Mouse (Mus musculus): Measurements from ENCODE around the gene Fcna.

The Fcna gene

GRCm38 (mm10) chr2:25627811-25628210 is at the start of gene Fcna:
Gene Fcna, minus strand, starts transcription at chr2:25628030.
- no peak for DNase-seq

- no peak for DNase-seq
Observed at GRCm38 (mm10) chr2:25676486-25676885, 48.7 kb upstream of the Fcna start, which contains the start of gene Lcn6. Gene Lcn6, plus strand, starts transcription at chr2:25676786.

DNA sequence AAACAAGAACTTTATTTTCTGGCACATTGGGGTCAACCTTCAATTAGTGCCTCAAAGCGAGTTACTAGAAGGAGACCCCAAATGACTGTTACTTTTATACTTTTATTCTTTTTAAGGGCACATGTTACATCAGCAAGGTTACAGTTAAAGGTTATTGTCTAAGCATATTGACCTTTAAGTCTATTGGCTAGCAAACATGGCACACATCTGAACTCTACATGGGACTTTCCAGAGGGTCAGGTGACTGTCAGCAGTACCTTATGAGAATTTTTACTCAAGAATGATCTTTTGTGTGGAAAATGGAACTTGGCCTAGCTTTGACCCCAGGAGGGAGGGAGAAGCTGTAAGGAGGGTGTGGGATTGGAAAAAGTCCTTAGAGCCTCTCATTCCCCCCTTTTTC is 38.7 kb upstream of the Fcna start:
- no peak for DNase-seq

- no peak for DNase-seq
Observed at GRCm38 (mm10) chr2:25664125-25664524, 36.3 kb upstream of the Fcna start.

- peak; percentile 47 for DNase-seq
Observed at GRCm38 (mm10) chr2:25663511-25663910, 35.7 kb upstream of the Fcna start.

DNA sequence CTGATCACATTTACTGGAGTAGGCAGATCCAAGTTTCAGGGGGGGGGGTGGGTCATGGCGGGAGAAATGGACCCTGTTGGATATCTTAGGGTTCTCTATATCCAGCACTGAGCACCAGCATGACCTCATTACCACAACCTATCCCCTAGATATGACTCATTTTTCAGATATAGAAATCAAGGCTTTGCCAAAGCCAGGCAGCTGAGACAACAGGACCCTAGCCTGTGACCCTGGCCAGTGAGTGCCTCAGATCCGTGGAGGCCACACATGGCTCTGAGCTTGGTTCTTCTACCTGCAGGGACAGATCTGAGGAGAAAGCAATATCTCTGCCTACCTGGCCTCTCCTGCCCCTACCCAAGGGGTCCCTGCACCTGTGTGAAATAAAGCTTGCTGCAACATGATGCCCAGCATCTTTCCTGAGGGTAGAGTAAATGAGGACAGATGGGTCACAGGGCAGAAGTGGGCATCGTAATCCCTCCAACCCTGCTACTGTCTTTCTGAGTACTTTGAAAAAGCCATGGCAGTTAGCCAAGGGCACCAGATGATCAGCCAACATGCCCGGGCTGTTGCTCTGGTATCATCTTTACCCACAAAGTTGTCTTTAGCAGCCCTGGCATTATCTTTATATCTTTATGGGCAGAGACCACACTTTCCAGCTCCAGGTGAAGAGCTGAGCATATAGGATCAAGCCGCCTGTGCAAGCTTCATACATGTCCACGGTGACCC is 33.6 kb upstream of the Fcna start:
- DNase-seq = no peak

DNA sequence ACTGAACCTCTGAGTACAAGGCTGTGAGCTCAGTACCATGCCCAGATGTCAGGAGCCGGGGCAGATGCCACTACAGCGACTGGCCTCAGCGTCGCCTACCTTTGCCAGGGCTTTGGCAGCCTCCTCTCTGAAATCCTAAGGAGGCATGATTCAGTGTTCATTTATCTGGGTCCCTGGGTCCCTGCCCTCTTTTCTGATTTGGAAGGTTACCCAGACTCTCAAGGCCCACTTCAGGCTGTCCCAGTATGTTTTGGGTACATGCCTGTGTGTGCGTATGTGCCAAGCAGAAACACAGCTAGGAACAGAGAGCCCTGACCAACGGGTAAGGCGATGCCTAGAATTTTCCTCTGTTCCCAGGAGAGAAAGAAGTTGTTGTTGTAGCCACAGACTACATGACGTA is 32.4 kb upstream of the Fcna start:
- DNase-seq = no peak

DNA sequence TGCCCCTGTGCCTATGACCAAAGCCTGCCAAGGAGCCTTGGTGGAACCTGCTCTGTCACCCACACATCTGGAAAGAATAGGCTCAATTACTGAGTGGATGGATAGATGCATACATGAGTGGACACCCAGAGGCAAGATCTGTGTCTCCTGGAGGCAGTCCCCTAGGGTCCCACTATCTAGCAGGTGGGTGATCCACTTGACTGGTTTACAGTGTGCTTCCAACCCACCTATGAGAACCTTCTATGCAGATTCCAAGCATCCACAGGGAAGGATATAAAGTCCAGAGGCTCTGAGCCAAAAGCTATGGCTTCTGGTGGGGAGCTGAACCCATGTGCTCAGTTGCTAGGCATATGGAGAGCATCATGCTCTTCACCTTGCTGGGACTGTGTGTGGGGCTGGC is 29.8 kb upstream of the Fcna start, which contains the start of gene Lcn5:
Gene Lcn5 (plus strand): TSS at position 301 of the 400 bp plus-strand sequence.
- no peak for DNase-seq

- no peak for DNase-seq
Observed at GRCm38 (mm10) chr2:25657246-25657645, 29.4 kb upstream of the Fcna start.

DNA sequence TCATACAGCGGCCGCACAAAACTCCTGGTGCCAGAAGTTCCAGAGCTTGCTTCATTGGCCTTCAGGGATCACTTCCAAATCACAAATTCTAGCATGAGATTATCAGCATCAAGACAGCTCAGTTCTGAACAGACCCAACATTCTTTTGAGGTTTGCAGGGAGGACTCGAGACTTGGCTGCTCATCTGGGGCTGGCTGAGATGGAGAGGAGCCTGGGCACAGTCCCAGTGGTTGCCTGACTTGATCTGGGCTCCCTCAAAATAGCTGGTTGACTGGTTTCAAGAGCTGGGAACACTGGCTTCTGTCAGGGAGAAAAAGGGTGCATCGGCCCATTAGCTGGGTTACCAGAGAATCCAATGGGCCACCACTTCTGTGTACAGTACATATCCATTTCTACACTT is 28.9 kb upstream of the Fcna start:
- no peak for DNase-seq

DNA sequence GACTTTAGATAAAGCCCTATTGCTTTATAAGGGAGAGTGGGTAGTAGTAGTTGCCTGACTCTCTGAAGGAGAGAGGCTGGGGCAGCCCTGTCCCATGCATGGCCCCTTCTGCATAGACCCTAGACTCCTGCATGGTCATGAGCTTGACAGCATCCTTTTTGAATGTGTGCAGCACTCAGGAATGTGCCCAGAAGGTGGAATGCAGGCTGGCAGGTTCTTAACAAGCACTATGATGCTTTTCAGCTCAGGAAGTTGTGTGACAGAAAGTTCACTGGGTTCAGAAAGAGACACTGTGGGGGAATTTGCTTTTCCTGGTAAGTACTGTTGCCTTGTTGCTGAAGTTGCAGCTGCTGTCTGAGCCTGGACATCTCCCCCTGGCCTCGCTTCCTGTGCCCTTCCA is 26.7 kb upstream of the Fcna start:
- peak; percentile 4 for DNase-seq

GRCm38 (mm10) chr2:25652902-25653301 is 25.1 kb upstream of the Fcna start, which contains the start of gene Lcn8:
Gene Lcn8, plus strand, starts transcription at chr2:25653120.
- DNase-seq = no peak

- peak; percentile 68 for DNase-seq
Observed at GRCm38 (mm10) chr2:25639890-25640289, 12.1 kb upstream of the Fcna start.

GRCm38 (mm10) chr2:25634046-25634445 is 6.2 kb upstream of the Fcna start:
- DNase-seq = no peak

GRCm38 (mm10) chr2:25633616-25634015 is 5.8 kb upstream of the Fcna start:
- no peak for DNase-seq

DNA sequence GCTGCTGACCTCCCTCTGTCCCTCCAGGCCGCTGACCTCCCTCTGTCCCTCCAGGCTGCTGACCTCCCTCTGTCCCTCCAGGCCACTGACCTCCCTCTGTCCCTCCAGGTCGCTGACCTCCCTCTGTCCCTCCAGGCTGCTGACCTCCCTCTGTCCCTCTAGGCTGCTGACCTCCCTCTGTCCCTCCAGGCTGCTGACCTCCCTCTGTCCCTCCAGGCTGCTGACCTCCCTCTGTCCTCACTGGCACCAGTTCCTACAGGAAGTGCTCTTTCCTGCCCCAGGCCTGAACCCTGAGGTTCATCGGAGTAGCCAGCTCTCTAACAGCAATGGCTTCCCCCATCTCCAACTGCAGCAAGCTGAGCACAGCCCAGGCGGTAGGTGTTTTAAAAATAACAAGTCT is 908 bp upstream of the Fcna start:
- no peak for DNase-seq

GRCm38 (mm10) chr2:25625986-25626385 is 1.8 kb downstream of the Fcna start:
- no peak for DNase-seq

DNA sequence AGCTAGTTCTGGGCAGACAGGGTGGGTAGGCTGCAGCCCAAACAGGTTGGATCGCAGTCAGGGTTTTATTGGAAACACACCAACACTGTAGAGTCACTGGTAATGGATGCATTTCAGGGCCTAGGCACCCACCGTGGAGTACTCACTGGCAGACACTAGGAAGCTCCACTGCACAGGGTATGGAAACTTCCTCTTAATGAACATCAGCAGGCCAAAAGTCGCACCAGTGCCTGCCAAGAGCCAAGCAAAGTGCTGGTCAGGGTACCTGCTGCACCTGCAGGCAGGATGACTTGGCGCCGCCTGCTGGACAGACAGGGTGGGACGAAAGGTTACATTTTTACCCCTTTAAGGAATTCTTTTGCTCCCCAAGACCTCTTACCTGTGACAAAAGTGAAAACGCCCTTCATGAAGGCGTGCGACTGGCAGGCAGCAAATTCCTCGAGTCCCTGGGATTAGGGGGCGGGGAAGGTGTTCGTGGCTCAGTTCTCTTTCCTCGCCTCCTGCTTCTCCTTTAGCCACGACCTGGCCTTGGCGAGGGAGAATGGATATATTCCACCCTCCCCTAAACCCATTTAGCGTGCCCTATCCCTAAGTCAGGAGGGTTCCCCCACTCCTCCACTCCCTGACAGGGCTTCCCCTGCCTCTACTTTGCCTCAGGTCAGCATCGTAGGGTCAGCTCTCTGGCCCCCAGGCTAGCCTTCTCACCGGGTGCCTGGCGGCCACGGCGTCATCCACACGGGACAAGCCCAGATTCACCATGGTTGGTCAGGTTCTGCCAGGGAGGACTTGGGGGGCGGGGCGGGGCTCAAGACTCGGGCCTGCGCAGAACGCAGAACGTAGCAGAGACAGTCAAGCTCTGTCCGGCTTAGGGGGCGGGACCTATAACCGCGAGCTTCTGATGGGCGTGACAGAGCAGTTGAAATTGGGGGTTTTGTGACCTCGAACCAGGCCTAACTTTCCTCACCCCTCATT is 6.3 kb downstream of the Fcna start, which contains the start of gene Tmem141:
Gene Tmem141 (minus strand): TSS at position 777 of the 972 bp plus-strand sequence.
- peak; percentile 91 for DNase-seq

DNA sequence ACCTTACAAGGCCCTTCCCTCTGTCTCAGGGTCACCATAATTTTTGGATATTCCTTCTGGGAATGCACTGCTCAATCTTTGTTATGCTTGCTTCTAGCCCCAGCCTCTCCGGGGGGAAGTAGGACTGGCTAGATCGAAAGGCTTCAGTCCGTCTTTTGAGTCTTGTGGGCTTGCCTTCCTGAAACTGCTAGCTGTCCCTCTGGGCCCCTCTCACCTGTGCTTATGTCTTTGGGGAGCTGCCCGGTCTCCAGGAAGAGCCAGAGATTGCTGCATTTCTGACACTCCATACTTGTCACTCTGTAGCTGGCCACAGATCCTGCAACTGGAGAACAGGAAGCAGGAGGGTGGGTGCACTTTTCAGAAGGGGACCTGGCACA is 7.0 kb downstream of the Fcna start:
- DNase-seq = no peak

- DNase-seq = no peak
Observed at GRCm38 (mm10) chr2:25620386-25620785, 7.4 kb downstream of the Fcna start.

DNA sequence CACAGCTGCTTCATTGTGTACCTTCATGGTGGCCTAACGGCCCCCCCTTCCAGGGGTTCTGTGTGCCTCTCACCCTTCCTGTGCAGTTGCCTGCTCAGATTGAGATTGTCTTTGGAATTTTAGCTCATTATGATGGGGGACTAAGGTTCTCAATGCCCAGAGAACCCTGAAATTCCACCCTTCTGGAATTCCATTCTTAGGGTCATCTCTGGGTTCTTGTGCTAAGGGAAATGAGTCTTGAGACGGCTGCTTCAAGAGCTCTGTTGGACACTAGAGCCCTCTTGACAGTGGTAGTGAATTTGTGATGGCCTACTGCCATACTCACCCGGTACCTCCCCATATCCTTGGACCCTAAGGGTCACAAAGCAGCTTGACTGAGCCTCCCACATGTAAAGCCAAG is 10.3 kb downstream of the Fcna start, which contains the start of gene Ccdc183:
Gene Ccdc183 (minus strand): TSS at position 101 of the 400 bp plus-strand sequence.
- no peak for DNase-seq

- DNase-seq = no peak
Observed at GRCm38 (mm10) chr2:25616398-25616797, 11.4 kb downstream of the Fcna start.

DNA sequence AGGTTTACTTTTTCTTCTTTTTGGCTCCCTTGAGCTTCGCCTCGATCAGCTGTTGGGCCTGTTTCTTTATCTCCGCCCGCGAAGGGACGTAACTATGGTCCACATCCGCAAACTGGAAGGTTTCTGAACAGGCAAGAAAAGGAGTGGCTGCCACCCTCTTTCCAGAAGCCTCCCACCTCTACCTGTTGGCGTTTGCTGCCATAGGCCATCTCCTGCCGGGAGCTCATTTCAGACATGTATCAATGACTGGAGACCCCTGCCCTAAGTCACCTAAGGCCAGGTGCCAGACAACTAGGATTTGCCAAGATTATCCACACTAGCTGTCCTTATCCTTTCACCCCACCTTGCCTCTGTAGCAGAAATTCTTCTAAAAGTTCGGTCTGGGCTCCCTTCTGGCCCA is 19.2 kb downstream of the Fcna start:
- DNase-seq = no peak

Data from embryo, embryonic 11 days (tissue).